Mouse (Mus musculus) embryonic fibroblast, embryonic 13.5 days (primary cell): ENCODE results near the gene Atp8a1.

Experiments
- CTCF ChIP-seq: IDR thresholded peaks from 2 replicates; pipeline ENCODE4 v1.5.1; 2011; ENCODE audit warnings: mild to moderate bottlenecking, control low read depth, low read length, moderate library complexity, borderline replicate concordance; ENCODE audit not compliant: insufficient read depth
- POLR2A ChIP-seq: IDR thresholded peaks from 2 replicates; pipeline ENCODE4 v1.6.1; 2011; ENCODE audit warnings: low read depth, mild to moderate bottlenecking, control low read depth, low read length, moderate library complexity

GRCm38 (mm10) chr5:67794129-67794800, 53.0 kb downstream of the Atp8a1 start:
- TF ChIP-seq CTCF (no peak), POLR2A (no peak)
